Mouse (Mus musculus): Measurements from ENCODE around the gene Lrrn4. TPM values are rescaled to one million over a fixed set of nuclear protein-coding genes. Genes with fewer than 3 reads are reported as not detected.
A peak's percentile ranks its signal among the peaks of the same experiment; 100 is the strongest.

Gene Lrrn4
- polyA plus RNA-seq, 1 experiment, result 30.2 TPM

DNA sequence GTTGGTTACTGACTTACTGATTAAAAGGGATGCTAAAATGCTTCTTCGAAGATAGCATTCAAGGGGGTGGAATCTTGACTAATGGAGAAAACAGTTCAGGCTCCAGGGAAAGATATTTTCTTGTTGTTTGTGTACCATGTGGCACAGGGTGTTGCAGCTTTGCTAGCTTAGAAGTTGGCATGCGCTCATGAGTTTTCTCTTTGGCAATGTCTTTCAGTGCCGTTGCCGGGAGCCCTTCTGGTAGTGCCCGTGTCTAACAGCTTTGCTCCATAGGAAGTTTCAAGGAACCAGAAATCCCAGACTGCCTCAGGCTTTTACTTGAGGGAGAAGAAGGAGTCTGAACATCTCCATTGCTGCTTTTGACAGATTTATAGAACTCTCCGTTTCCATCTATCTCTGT, 31.6 kb downstream of the Lrrn4 start:
- DNase-seq, result no peak
- TF ChIP-seq CTCF (IDR thresholded peaks at IDR 0.05; ENCODE audit: insufficient read depth, low read length) (no peak), POLR2A (IDR thresholded peaks at IDR 0.05; ENCODE audit: borderline replicate concordance, extremely low read depth, low read depth, low read length) (no peak)
- Histone ChIP-seq H3K4me3 (replicated peaks; ENCODE audit: extremely low read depth, low read depth, low read length) (no peak overlapping the region), H3K4me1 (ENCODE audit: control insufficient read depth, insufficient read depth, low read length) (peaks cover 4% of the 10 kb centered on the region)
- WGBS, result 88% methylated on average over 6 of the region's 6 CpGs

DNA sequence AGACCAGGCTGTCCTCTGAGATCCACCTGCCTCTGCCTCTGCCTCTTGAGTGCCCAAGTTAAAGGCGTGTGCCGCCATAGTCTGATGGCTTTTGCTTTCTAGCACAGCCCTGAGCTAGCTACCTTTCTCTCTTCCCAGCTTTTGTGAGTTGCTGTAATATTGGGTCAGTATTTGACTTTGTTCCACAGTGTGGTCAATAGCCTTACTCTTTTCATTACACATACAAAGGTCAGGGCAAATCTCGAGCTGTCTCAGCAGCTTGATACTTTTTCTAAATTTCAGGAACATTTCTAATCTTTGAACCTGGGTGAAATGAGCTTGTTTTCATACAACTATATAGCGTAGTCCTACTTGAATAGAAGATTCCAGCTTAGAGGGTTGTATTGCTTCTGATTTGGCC, 32.3 kb downstream of the Lrrn4 start:
- TF ChIP-seq CTCF (IDR thresholded peaks at IDR 0.05; ENCODE audit: insufficient read depth, low read length) (no peak), POLR2A (IDR thresholded peaks at IDR 0.05; ENCODE audit: borderline replicate concordance, extremely low read depth, low read depth, low read length) (no peak)
- 91% methylated on average over 4 of the region's 4 CpGs for WGBS
- no peak overlapping the region for H3K4me3 ChIP-seq (replicated peaks; ENCODE audit: extremely low read depth, low read depth, low read length)

DNA sequence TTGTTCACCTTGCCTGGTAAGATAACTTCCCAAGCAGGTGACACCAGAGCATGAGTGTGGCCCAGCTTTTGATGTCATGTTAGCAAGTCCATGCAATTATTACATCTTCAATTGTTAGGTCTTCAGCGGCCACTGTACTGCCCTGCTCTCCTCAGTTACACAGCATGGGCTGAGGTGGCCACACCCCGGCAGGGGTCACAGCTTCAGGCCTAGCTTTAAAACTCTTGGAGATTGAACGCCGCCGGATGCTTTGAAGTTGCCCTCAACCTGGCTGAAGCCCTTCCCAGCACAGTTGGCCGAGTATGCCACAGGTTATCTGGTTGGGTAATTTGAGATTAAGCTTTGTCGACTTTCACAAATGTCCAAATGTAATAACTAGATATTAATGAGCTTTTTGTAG, 33.1 kb downstream of the Lrrn4 start:
- H3K4me3 ChIP-seq (replicated peaks; ENCODE audit: extremely low read depth, low read depth, low read length), result peak overlapping the region; percentile 61
- 24% methylated on average over 7 of the region's 7 CpGs for WGBS
- no peak for DNase-seq
- peaks cover 4% of the 10 kb centered on the region for H3K4me1 ChIP-seq (ENCODE audit: control insufficient read depth, insufficient read depth, low read length)
- TF ChIP-seq POLR2A (IDR thresholded peaks at IDR 0.05; ENCODE audit: borderline replicate concordance, extremely low read depth, low read depth, low read length) (no peak), CTCF (IDR thresholded peaks at IDR 0.05; ENCODE audit: insufficient read depth, low read length) (no peak)

More for the DNA sequence above, 32.3 kb downstream of the Lrrn4 start:
- peaks cover 4% of the 10 kb centered on the region for H3K4me1 ChIP-seq (ENCODE audit: control insufficient read depth, insufficient read depth, low read length)
- no peak for DNase-seq

DNA sequence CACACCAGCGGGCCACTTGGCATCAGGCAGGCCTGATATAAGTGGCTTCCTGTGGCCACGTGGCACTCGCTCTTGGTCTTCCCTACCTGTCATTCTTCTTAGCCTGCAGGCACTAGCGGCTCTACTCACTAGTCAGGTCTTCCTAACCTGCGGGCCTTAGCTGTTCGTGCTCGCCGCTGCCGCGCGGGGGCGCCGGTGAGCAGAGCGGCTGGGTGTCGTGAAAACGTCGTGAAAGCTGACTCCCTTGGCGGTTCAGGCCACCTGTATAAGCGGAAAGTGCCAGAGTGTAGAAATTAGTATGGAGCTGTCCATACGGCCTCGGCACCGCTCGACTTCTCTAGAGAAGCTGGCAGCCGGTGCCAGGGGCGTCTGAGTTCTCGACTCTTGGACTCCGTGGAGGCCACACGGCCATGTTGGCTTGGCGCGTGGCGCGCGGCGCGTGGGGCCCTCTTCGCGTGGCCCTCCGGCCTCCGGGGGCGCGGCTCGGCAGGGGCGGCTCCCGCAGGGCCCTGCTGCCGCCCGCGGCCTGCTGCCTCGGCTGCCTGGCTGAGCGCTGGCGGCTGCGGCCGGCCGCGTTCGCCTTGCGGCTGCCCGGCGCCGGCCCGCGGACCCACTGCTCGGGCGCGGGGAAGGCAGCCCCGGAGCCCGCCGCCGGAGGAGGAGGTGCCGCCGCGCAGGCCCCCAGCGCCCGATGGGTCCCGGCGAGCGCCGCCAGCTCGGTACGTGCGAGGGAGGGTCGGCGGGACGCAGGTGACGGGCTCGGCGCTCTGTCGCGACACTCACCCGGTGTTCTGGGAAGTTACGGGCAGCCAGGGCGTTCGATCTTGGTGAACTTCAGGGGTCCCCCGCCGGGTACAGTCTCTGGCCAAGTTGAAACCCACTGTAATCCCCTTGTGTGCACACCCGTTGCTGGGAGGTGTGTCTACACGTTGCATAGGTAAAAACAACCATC, 34.0 kb downstream of the Lrrn4 start, which contains the start of gene Crls1:
Gene Crls1 (plus strand): TSS at position 260 of the 952 bp plus-strand sequence.
- H3K4me3 ChIP-seq (replicated peaks; ENCODE audit: extremely low read depth, low read depth, low read length), result peak within 1 kb of the TSS; percentile 61
- H3K4me1 ChIP-seq (ENCODE audit: control insufficient read depth, insufficient read depth, low read length), result peaks cover 4% of the 10 kb centered on the region
- under 1% methylated on average over 95 of the region's 96 CpGs for WGBS
- DNase-seq, result peak; percentile 98
- peak; percentile 78 for TF ChIP-seq CTCF (IDR thresholded peaks at IDR 0.05; ENCODE audit: insufficient read depth, low read length)
- TF ChIP-seq POLR2A (IDR thresholded peaks at IDR 0.05; ENCODE audit: borderline replicate concordance, extremely low read depth, low read depth, low read length), result peak; percentile 37; the same call in 1 of the 2 replicates

DNA sequence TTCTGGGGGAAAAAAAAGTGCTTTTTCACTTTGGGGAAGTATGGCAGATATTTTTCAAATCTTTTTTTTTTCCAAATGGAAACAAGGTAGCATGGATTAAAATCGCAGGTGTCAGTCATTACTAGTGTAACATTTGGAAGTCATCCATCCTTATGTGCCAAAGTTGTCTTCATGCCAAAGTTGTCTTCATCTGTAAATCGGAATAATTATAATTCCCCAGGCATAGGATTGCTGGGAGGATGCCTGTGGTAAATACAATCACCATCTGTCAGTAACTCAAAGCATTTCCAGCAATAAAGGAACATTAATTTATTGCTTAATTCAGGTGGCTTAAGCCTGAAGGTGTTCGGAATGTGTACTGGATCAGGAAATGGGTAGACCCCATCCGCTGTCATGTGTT, 39.6 kb downstream of the Lrrn4 start:
- DNase-seq, result no peak
- H3K4me1 ChIP-seq (ENCODE audit: control insufficient read depth, insufficient read depth, low read length), result no peaks in the 10 kb centered on the region
- TF ChIP-seq POLR2A (IDR thresholded peaks at IDR 0.05; ENCODE audit: borderline replicate concordance, extremely low read depth, low read depth, low read length) (no peak), CTCF (IDR thresholded peaks at IDR 0.05; ENCODE audit: insufficient read depth, low read length) (no peak)
- 89% methylated on average over 4 of the region's 4 CpGs for WGBS
- H3K4me3 ChIP-seq (replicated peaks; ENCODE audit: extremely low read depth, low read depth, low read length), result no peak overlapping the region

Other genes with a start within 250 kb of the Lrrn4 start
- 14.4 and 17.9 TPM in 2 replicates for gene Shld1, start 194.0 kb downstream of the Lrrn4 start, polyA plus RNA-seq (2012; rRNA removed)
- 0.07 and 0.31 TPM in 2 replicates for gene Chgb, start 99.6 kb downstream of the Lrrn4 start, polyA plus RNA-seq (2012; rRNA removed)
- 1.7 and 3.3 TPM in 2 replicates for gene Trmt6, start 64.8 kb downstream of the Lrrn4 start, polyA plus RNA-seq (2012; rRNA removed)
- 0.57 and 0.78 TPM in 2 replicates for gene Mcm8, start 64.8 kb downstream of the Lrrn4 start, polyA plus RNA-seq (2012; rRNA removed)
- gene Crls1, start 34.2 kb downstream of the Lrrn4 start, polyA plus RNA-seq (2012; rRNA removed), result 17.8 and 23.5 TPM in 2 replicates
- 1.6 TPM in 2 replicates for gene Fermt1, start 65.0 kb upstream of the Lrrn4 start, polyA plus RNA-seq (2012; rRNA removed)